Mouse (Mus musculus): ENCODE results near the gene Tmem202. TPM values are rescaled to one million over a fixed set of nuclear protein-coding genes. Genes with fewer than 3 reads are reported as not detected.

Gene Tmem202
- polyA plus RNA-seq, 2 experiments, result 0.03 TPM; not detected in 1

GRCm38 (mm10) chr9:59550077-59550476 is 10.4 kb upstream of the Tmem202 start:
- Histone ChIP-seq H3K4me1 (replicated peaks; ENCODE audit: control insufficient read depth in 2 of 2, insufficient read depth in 2 of 2, low read length in 1 of 2) (no peaks in the 10 kb centered on the region; a peak in 1 of 4 replicates), H3K4me2 (ENCODE audit: low read depth) (no peak overlapping the region), H3K9me3 (ENCODE audit: control insufficient read depth, low read length) (no peaks in the 10 kb centered on the region), H3K27ac (no peak overlapping the region), H3K36me3 (replicated peaks; ENCODE audit: control insufficient read depth, insufficient read depth, low read depth) (no peaks in the 10 kb centered on the region), H3K4me3 (ENCODE audit: insufficient read depth in 1 of 2, low read depth in 2 of 2, low read length in 2 of 2) (no peak overlapping the region), H3K27me3 (ENCODE audit: control insufficient read depth, insufficient read depth, low read length) (no peaks in the 10 kb centered on the region), H3K9ac (replicated peaks) (no peak overlapping the region)
- no peak for DNase-seq (ENCODE audit: low read depth in 3 of 3, low spot score in 3 of 3)
- no peak for TF ChIP-seq CTCF (IDR thresholded peaks at IDR 0.05; ENCODE audit: low read depth)
- no peak for TF ChIP-seq EP300 (IDR thresholded peaks at IDR 0.05; ENCODE audit: low read depth)
- no peak for ATAC-seq (ENCODE audit: insufficient read depth)
- WGBS (ENCODE audit: insufficient replicate concordance), result 69% methylated on average over 4 of the region's 4 CpGs

GRCm38 (mm10) chr9:59548961-59549487 is 9.4 kb upstream of the Tmem202 start:
- H3K4me3 ChIP-seq (ENCODE audit: insufficient read depth in 1 of 2, low read depth in 2 of 2, low read length in 2 of 2), result no peak overlapping the region
- no peaks in the 10 kb centered on the region for H3K36me3 ChIP-seq (replicated peaks; ENCODE audit: control insufficient read depth, insufficient read depth, low read depth)
- H3K4me1 ChIP-seq (replicated peaks; ENCODE audit: control insufficient read depth in 2 of 2, insufficient read depth in 2 of 2, low read length in 1 of 2), result no peaks in the 10 kb centered on the region; a peak in 2 of 4 replicates
- no peaks in the 10 kb centered on the region for H3K27me3 ChIP-seq (ENCODE audit: control insufficient read depth, insufficient read depth, low read length)
- H3K4me2 ChIP-seq (ENCODE audit: low read depth), result no peak overlapping the region
- H3K27ac ChIP-seq, result no peak overlapping the region
- DNase-seq (ENCODE audit: low read depth in 3 of 3, low spot score in 3 of 3) (no peak), ATAC-seq (ENCODE audit: insufficient read depth) (no peak)
- TF ChIP-seq EP300 (IDR thresholded peaks at IDR 0.05; ENCODE audit: low read depth), result no peak
- TF ChIP-seq CTCF (IDR thresholded peaks at IDR 0.05; ENCODE audit: low read depth), result no peak
- H3K9me3 ChIP-seq (ENCODE audit: control insufficient read depth, low read length), result no peaks in the 10 kb centered on the region
- 38% methylated on average over 2 of the region's 2 CpGs for WGBS (ENCODE audit: insufficient replicate concordance)
- H3K9ac ChIP-seq (replicated peaks), result no peak overlapping the region

GRCm38 (mm10) chr9:59547869-59548268 is 8.2 kb upstream of the Tmem202 start:
- no peaks in the 10 kb centered on the region; a peak in 2 of 4 replicates for H3K4me1 ChIP-seq (replicated peaks; ENCODE audit: control insufficient read depth in 2 of 2, insufficient read depth in 2 of 2, low read length in 1 of 2)
- no peak overlapping the region for H3K9ac ChIP-seq (replicated peaks)
- H3K27ac ChIP-seq, result no peak overlapping the region
- no peaks in the 10 kb centered on the region for H3K27me3 ChIP-seq (ENCODE audit: control insufficient read depth, insufficient read depth, low read length)
- no peaks in the 10 kb centered on the region for H3K36me3 ChIP-seq (replicated peaks; ENCODE audit: control insufficient read depth, insufficient read depth, low read depth)
- TF ChIP-seq CTCF (IDR thresholded peaks at IDR 0.05; ENCODE audit: low read depth), result no peak
- no peak for TF ChIP-seq EP300 (IDR thresholded peaks at IDR 0.05; ENCODE audit: low read depth)
- ATAC-seq (ENCODE audit: insufficient read depth) (no peak), DNase-seq (ENCODE audit: low read depth in 3 of 3, low spot score in 3 of 3) (no peak)
- 60% methylated on average over 1 of the region's 1 CpGs for WGBS (ENCODE audit: insufficient replicate concordance)
- no peak overlapping the region for H3K4me3 ChIP-seq (ENCODE audit: insufficient read depth in 1 of 2, low read depth in 2 of 2, low read length in 2 of 2)
- no peak overlapping the region for H3K4me2 ChIP-seq (ENCODE audit: low read depth)
- H3K9me3 ChIP-seq (ENCODE audit: control insufficient read depth, low read length), result no peaks in the 10 kb centered on the region

- no peak for ATAC-seq (ENCODE audit: insufficient read depth)
- no peak overlapping the region for H3K27ac ChIP-seq
- TF ChIP-seq EP300 (IDR thresholded peaks at IDR 0.05; ENCODE audit: low read depth) (no peak), CTCF (IDR thresholded peaks at IDR 0.05; ENCODE audit: low read depth) (no peak)
- no peak overlapping the region for H3K4me3 ChIP-seq (ENCODE audit: insufficient read depth in 1 of 2, low read depth in 2 of 2, low read length in 2 of 2)
- no peaks in the 10 kb centered on the region for H3K9me3 ChIP-seq (ENCODE audit: control insufficient read depth, low read length)
- no peak overlapping the region for H3K4me2 ChIP-seq (ENCODE audit: low read depth)
- WGBS (ENCODE audit: insufficient replicate concordance), result 18% methylated on average over 5 of the region's 5 CpGs
- H3K36me3 ChIP-seq (replicated peaks; ENCODE audit: control insufficient read depth, insufficient read depth, low read depth), result no peaks in the 10 kb centered on the region
- no peak overlapping the region for H3K9ac ChIP-seq (replicated peaks)
- no peaks in the 10 kb centered on the region for H3K27me3 ChIP-seq (ENCODE audit: control insufficient read depth, insufficient read depth, low read length)
- peak in 1 of 3 experiments; percentile 38 for DNase-seq (ENCODE audit: low read depth in 3 of 3, low spot score in 3 of 3)
- peaks cover 0 to 6% of the 10 kb centered on the region in 2 experiments; a peak in 1 of 4 replicates for H3K4me1 ChIP-seq (replicated peaks; ENCODE audit: control insufficient read depth in 2 of 2, insufficient read depth in 2 of 2, low read length in 1 of 2)
Measured at GRCm38 (mm10) chr9:59544739-59545138, 5.1 kb upstream of the Tmem202 start.

GRCm38 (mm10) chr9:59542766-59543324 is 3.2 kb upstream of the Tmem202 start:
- H3K27ac ChIP-seq, result no peak overlapping the region

More at GRCm38 (mm10) chr9:59542766-59543324, 3.2 kb upstream of the Tmem202 start:
- no peaks in the 10 kb centered on the region for H3K9me3 ChIP-seq (ENCODE audit: control insufficient read depth, low read length)
- TF ChIP-seq CTCF (IDR thresholded peaks at IDR 0.05; ENCODE audit: low read depth) (no peak), EP300 (IDR thresholded peaks at IDR 0.05; ENCODE audit: low read depth) (no peak)
- no peaks in the 10 kb centered on the region for H3K36me3 ChIP-seq (replicated peaks; ENCODE audit: control insufficient read depth, insufficient read depth, low read depth)
- ATAC-seq (ENCODE audit: insufficient read depth), result no peak
- no peak overlapping the region for H3K4me3 ChIP-seq (ENCODE audit: insufficient read depth in 1 of 2, low read depth in 2 of 2, low read length in 2 of 2)
- no peaks in the 10 kb centered on the region for H3K27me3 ChIP-seq (ENCODE audit: control insufficient read depth, insufficient read depth, low read length)
- H3K4me2 ChIP-seq (ENCODE audit: low read depth), result 0 out of 2 replicates have a peak overlapping the region, but pooled peaks have one; percentile 1
- H3K4me1 ChIP-seq (replicated peaks; ENCODE audit: control insufficient read depth in 2 of 2, insufficient read depth in 2 of 2, low read length in 1 of 2), result peaks cover 0 to 7% of the 10 kb centered on the region in 2 experiments; a peak in 1 of 4 replicates
- DNase-seq (ENCODE audit: low read depth in 3 of 3, low spot score in 3 of 3), result no peak
- no peak overlapping the region for H3K9ac ChIP-seq (replicated peaks)
